Mouse (Mus musculus) C2C12 (cell line): ENCODE results near the gene Abl2.

Source experiments
- CEBPB ChIP-seq: IDR thresholded peaks from one replicate; pipeline ENCODE4 v1.6.1; 2011; ENCODE audit warnings: low read depth, mild to moderate bottlenecking, control low read depth, moderate library complexity
- CTCF ChIP-seq: IDR thresholded peaks from one replicate; pipeline ENCODE4 v1.5.1; 2011; ENCODE audit not compliant: control insufficient read depth, insufficient read depth, insufficient read length
- USF1 ChIP-seq: IDR thresholded peaks from one replicate; pipeline ENCODE4 v1.6.1; 2011; ENCODE audit warnings: low read depth, mild to moderate bottlenecking, control low read depth, moderate library complexity

GRCm38 (mm10) chr1:156538382-156538781 lies 20.2 kb upstream of the Abl2 start:
- no peak for TF ChIP-seq CTCF
- no peak for TF ChIP-seq USF1
- TF ChIP-seq CEBPB: no peak
